Mouse (Mus musculus): ENCODE data around the gene Ncln.

Gene Ncln

DNA sequence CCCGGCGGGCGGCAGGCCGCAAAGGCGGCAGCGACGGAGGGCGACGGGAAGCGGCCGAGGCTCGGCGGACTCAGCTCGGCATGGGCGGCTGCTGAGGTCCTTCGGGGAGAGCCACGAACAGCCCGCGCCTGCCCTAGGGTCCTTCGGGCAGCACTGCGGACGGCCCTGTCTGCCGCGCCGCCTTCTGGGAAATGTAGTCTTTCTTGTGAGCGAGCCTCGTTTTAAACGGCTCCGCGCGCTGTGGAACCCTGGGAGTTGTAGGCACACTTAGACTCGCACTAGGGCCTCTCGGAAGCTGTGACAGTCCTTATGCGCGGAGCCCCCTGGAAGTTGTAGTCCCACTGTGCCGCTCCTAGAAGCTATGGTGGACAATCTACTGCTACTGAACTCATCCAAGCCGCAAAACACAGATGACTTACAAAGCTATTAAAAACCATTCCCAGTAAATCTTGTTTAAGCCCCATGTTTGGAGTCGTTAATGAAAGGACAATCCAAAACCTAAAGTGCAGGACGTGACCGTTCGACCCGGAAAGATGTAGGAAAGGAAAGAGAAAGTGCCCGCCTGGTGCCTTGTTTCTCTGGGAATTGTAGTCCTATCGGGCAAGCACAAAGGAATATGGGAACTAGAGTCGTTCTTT lies at the start of gene Ncln:
Ncln (minus strand) TSS at position 129 of the 638 bp plus-strand sequence.
- peak; percentile 99 for DNase-seq

DNA sequence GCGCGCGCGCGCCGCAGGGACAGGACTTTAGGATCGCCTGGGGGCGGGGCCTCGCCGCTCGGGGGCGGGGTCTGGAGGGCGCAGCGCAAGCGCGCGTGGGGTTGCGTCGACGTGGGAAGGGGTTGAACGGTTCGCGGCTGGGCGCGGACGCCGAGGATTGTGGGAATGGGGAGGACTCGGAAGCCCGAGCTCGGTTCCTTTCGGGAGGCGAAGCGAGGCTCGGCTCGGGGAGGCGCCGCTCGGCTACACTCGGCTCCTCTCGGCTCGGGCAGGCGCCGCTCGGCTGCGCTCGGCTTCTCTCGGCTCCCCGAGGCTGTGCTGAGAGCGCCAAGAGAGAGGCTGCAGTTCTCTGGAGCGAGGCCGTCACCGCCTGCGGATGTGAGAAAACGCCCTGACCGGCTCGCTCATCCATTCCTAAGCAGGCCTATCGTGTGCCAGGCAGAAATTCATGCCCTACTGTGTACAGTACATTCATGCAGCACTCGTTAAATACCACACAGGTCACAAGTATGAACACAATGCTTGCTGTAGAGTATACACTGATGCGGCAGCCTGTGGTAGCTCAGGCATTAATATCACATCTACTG lies 49.1 kb upstream of the Ncln start, which contains the start of gene Gna11:
Gna11 (minus strand) TSS at position 30 of the 587 bp plus-strand sequence.
- DNase-seq, result peak; percentile 100

DNA sequence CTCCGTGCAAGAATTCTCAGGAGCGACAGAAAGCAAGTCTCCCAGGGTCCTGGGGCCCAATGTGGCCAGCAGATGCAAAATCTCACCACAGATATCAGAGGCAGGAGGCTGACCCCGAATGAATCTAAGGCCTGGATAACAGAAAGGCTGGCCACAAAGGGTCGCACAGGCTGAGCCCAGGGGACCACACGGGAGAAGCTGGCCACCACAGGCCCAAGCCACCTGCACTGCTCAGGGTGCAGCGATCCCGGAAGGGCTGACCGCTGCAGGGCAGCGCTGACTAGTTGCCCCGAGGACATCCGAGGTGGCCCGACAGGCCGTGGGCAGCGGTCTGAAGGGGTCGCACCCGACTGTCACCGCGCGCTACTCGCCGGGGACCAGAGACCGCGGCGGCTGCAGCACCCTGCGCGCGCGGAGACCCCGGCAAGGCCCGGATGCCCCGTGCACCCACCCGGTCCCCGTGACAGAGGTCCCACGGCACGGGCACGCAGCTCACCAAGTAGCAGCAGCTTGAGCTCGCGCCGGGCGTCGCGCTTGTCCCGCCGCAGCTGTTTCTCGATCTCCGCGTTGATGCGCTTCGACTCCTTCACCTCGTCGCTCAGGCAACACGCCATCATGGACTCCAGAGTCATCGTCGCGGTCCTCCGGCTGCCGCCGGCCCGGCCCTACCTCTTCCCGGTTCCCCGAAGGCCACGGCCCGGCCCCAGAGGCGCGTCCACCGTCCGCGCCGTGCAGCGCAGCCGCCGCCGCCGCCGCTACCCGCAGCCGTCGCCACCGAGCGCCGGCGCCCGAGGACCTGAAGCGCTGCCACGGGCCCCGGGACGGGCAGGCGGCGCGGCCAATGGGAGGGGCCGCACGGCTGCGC lies 48.3 kb upstream of the Ncln start:
- DNase-seq, result no peak

DNA sequence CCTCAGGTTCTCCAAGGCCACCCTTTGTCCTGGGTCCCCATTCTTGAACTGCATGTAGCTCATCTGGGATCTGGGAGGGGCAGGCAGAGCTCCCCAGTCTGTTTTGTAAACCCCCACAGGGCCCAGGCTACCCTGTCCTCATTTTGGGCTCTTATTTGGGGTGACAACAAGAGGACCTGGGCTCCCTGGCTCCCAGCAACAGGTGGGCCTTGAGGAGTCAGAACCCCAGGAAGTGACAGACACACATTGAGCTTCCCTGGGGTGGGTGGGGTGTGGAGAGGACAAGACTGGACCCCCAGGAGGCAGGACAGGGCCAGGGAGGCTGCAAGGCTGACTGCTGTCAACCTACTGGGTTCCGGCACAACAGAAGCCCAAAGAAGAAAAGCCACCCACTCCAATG lies 47.4 kb upstream of the Ncln start:
- peak in 1 of 2 experiments; percentile 56 for DNase-seq

DNA sequence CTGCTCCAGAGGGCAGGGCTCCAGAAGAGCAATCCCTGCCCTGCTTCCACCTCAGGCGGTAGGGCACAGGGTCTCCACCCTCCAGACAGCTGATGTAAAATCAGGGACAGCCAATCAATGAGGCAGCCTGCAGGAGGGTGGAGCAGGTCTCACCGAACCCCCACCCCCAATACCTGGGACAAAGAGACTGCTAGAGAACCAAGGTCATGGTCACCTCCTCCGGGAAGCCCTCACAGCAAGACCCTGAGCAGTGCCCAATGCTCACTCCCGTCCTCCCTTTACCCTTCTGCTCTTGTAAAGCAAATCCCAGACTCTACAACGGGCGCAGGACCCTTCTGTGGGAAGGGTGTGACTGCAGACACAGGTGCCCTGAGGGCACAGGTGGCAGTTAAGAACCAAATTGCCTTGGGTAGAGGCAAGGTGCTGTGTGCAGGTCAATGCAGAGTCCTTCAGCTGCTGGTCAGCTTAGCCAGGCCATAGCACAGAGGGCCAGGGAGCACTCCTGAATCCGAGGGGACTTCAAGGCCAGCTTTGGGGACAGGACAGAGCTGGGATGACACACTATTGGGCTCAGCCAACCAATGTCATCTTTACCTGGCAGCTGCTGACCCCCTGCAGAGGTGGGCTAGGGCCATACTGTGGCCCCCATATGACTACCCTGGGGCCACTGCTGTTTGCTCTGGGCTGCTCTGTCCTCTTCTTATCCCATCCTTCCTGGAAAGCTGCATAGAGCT lies 46.7 kb upstream of the Ncln start:
- no peak for DNase-seq

DNA sequence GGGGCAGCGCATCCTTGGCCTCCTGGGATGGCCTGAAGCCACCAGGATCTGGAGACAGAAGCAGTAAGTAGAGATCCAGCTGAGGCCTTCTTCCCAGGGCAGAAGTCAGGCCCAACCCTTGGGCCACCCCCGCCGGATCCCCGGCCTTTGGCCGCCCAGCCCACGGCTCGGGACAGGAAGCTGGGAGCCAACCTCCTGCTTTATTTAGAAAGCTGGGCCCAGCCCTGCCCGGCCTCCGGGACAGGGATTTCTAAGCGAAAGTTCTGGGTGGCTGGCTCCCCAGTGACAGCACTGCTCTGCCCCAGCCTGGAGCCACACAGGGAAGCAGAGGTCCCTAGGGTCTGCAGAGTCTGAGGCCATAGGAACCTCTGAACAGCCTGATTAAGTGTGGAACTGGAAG lies 45.6 kb upstream of the Ncln start:
- DNase-seq, result no peak

DNA sequence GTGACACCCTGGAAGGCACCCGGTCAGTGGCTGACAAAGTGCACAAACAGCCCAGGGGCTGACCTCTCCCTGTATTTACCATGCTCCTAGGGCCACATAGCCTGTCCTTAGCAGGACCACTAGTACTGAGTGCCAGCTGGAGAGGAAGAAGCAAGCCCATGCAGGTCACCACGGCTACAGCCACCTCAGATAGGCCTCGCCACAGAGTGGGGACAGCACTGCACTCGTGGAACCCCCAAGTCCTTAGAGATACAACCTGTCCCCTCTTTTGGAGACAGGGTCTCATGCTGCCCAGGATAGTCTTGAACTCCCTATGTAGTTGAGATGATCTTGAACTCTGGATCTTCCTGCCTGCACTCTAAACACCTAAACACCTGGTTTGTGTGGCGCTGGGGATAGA lies 45.2 kb upstream of the Ncln start:
- DNase-seq, result no peak

DNA sequence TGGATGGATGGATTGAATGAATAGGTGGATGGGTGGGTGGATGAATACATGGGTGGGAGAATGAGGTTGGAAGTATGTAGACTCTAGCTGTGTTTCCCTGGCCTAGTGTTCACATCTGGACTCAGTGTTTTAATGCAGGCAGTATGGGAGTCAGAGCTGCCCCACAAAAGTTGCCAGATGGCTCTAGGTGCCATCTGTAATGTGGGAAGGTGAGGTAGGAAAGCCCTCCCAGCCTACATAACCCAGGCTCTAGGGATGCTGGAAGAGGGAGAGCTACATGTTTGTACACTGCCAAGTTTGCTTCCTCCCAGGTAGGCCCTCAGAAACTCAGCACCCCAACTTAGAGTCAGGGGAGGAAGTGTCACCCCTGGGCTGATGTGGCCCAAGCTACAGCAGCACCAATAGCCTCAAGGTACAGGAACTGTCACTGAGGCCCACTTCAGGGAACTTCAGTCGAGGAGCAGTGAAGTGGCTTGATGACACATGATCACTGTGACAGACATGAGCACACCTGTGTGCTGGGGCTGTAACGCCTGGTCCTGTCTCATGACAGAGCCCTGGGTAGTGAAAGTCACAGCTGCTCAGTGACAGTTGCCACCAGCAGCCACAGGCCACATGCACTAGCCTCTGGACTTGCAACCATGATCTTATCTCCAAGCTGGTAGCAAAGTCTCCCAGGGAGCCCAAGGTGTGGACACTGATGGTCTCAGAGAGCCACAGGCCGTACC lies 42.3 kb upstream of the Ncln start:
- no peak for DNase-seq

DNA sequence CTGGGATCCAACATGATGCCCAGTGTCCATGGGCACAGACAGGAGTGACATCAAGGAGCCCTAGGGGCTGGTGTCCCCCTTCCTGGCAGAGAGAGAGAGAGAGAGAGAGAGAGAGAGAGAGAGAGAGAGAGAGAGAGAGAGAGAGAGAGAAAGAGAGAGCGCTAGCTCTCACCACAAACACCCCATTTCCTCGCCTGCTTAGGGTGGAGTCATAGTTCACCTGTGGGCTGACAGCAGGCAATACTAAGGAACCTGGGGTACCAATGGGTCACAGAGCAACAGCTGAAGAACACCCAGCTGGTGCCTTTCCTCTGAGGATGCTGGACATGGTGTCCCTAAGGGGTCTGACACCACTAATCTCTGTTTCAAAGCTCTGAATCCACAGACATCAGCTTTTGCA lies 41.2 kb upstream of the Ncln start:
- no peak for DNase-seq

DNA sequence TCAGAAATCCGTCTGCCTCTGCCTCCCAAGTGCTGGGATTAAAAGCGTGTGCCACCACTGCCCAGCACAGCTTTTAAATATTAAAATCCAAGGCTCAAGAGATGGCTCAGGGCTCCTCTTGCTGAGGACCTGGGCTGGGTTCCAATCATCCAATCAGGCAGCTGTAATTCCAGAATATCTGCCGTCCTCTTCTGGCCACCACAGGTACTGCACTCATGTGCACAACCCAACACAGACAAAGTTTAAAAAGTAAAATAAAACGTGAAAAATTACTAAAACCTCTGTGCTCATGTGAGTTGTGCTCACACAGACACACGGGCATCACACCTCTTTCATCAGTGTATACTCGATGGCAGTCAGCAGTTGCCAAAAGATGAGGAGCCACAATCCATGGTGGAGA lies 40.5 kb upstream of the Ncln start:
- peak; percentile 63 to 78 for DNase-seq

DNA sequence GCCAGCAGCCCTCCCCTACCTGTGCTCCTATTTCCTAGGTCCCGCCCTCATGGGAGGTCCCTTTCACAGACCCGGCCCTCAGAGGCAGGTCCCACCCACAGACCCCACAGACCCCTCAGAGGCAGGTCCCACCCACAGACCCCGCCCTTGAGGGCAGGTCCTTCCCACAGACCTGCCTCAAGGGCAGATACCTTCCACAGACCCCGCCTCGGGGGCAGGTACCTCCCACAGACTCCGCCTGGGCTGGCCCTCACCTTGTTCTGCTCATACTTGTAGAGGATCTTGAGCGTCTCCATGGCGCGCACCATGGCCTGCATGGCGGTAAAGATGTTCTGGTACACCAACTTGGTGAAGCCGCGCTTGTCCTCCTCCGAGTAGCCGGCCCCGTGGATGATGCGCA lies 38.6 kb upstream of the Ncln start:
- no peak for DNase-seq

DNA sequence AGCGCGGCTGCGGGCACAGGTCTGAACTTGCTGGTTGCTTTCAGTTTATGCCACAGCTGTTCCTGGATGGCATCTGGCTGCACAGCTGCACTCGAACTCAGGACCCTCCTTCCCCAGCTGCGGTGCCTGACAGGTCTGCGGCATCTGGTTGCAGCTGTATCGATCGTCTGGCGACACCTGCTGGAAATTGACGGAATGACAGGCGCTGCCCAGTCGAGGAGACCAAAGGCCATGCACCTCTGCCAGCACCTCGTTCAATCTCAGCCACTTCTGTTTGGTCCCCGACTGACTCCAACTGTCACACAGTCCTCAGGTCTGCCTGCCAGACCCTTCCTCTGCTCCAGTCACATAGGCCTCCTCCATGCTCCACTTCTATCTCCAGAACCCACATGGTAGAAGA lies 30.6 kb upstream of the Ncln start:
- DNase-seq, result peak; percentile 80 to 85

DNA sequence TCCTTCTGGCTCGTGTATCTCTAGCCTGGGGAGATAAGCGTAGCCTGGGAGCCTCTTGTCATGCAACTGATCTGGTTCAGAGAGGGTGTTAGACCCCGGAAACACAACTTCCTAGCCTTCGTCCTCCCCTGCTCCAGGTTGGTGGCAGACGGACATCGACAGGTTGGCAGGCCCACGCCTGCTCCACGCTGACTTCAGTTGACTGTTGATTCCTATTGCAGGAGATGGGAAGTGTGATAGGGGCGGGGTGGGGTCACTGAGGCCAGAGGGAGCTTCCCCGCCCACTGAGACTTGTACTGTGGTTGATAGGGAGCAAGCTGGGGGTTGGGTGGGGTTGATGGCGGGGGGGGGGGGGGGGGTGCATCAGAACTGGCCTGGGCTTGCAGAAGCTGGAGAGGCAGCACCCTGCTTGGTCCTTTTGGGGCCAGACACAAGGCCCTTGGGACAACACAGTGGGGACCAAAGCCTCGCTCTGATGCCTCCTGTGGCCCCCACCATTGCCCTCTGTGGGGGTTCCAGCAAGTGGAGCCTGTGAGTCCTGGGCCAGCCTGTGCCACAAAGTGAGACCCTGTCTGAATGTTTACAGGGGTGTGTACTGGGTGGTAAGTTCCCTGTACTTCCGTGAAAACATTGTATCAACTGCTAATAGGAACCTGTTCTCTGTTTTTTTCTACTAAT lies 29.0 kb upstream of the Ncln start:
- no peak for DNase-seq

DNA sequence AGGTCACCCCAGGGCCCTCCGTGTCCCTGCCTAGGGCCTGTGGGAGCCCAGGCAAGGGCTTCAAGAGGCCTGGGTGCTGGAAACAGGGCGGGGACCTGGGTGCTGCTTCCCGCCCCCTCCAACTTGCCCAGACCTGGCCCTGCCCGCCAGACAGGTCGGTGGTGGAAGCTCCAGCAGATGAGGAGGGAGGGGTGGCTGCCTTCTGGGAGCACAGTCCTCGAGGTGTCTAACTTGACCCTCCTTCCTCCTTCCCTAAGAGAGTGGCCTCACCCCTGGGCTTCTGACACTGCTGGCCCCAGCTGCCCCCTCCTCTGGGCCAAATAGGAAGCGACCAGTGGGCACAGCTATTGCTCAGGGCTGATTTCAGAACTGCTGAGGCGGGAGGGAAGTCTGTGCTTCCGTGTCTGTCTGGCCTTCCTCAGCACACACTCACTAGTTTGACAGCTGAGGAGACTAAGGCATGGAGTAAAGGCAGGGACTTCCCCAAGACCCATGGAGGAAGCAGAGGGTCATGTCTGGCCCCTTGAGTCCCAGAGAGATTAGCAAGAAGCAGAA lies 27.9 kb upstream of the Ncln start, which contains the start of gene Gna15:
Gna15 (minus strand) TSS at position 175 of the 555 bp plus-strand sequence.
- DNase-seq, result no peak

DNA sequence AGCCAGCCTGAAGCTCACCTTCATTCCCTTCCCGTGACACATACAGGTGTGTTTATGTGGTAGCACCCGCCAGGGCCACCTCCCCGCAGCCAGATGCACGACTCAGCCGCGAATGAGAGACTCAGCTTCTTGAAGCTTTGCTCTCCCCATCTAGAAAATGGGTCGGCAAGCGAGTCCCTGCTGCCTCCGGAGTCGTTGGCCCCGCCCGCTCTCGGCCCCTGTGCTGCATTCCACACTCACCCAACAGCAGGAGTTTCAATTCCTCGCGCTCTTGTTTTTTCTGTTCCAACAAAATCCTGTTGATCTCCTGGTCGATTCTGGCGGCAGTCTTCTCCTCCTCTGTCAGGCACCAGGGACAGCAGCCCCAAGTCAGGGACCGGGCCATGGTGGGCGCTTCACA lies 27.4 kb upstream of the Ncln start:
- no peak for DNase-seq

DNA sequence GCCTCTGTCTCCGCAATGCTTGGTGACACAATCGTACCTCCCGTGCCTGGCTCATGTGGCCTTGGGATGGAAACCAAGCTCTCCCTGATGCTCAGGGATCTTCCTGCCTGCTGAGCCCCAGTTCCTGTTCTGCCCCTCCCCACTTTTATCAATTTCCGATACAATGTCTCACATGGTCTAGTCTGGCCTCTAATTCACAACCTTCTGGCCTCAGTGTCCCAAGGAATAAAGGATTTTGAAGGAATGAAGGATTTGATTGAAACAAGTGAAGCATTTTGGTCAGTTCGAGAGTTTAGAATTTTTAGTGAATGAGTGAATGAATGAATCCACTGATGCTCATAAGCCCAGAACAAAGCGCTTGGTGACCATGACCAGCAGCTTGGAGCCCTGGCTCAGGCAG lies 26.9 kb upstream of the Ncln start:
- no peak for DNase-seq

DNA sequence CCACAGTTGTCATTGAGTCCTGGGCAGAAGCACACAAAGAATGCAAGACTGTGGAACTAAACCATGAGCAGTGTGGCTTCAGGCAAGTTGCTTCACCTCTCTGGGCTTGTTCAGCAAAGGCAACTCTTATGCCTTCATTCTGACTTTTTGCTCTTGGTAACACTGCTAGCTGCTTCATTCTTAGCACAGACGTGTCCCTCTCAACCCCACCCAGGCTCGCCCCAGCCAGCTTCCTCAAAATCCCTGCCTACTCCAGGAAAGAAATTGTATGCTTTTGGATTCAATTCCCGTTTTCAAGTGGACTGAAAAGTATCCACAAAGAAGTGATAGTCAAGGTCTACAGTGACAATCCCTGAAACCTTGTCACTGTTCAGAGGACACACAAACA lies 23.8 kb upstream of the Ncln start:
- no peak for DNase-seq

DNA sequence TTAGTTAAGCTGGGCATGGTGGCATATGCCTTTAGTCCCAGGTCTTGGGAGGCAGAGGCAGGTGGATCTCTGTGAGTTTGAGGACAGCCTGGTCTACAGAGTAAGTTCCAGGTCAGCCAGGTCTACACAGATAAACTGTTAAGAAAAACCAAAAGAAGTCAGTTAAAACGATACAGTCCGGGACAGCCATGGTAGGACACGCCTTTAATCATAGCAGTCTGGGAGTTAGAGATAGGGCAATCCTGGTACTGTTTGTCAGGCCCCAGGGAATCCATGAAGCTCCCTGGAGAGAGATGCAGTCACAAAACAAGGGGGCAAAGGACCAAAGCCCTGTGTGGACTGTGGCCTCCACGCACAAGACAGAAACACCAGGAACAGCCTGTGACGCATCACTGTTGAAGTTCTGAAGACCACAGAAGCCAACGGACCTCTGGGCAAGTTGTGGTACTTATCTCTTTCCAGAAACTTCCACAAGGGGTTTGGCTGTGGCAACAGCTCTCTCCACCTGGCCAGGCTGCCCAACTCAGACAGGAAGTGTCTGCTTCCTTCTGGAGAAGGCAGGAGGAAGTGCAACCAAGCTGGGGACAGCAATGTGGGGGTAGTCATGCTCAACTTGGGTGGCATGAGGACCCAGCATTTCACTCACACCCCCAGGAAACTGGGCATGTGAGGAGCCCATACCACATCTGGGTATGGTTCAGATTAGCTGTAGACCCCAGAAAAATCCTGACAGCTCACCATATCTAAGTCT lies 23.2 kb upstream of the Ncln start:
- DNase-seq, result no peak

DNA sequence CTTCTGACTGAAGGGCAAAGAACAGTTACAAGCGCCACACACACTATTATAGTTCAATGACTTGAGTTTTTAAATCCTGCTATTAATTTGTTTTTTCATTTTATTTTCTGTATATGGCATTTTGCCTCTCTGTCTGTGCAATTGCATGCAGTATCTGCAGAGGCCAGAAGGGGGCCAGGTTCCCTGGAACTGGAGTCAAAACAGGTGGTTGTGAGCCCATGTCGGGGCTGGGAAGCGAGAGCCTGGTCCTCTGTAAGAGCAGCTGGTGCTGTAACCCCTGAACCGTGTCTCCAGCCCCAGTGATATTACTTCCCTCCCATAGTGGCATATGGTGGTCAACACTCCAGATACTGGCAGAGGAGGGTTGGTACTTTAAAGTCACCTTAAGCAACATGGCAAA lies 22.4 kb upstream of the Ncln start:
- peak; percentile 84 to 89 for DNase-seq

DNA sequence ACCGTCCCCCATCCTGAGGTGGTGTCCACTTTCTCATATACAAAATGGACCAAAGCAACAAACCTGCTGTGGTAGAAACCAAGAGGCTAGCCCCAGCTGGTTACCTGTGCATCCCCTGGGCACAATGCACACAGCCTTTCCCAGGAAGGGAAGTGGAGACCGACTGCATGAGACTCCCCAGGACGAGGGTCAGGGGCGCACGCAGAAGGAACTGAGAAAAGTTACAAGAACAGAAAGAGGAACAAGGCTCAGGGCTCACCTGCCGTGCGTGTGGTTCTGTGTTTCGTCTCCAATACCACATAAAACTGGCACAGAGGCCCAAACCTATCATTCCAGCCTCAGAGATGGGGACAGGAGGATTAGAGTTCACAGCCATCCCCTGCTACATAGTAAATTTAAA lies 21.0 kb upstream of the Ncln start:
- no peak for DNase-seq

DNA sequence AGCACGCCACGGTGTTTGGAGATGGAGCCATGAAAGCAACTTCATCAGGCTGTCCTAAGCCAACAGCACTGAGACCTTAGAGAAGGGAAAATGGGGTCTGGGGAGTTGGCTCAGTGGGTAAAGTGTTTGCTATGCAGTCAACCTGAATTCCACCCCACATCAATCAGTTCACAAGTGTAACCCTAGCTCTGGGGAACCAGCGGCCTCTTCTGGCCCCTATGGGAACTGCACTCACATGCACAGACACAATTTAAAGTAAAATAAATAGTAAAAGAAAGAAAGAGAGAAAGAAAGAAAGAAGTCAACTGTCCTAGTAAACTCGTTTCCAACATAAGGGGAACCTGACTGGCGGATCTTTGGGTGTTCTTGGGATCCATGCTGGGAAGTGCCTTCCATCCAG lies 17.6 kb upstream of the Ncln start:
- DNase-seq, result no peak

All from cerebellum, postnatal 10 days (tissue).